Mouse (Mus musculus) T-cell, adult 2 months (primary cell): ENCODE data around the gene Slc6a1.

Experiments
- DNase-seq: peaks from one replicate; pipeline ENCODE4 v3.0.0; 2022; ENCODE audit warnings: low spot score

The Slc6a1 gene

DNA sequence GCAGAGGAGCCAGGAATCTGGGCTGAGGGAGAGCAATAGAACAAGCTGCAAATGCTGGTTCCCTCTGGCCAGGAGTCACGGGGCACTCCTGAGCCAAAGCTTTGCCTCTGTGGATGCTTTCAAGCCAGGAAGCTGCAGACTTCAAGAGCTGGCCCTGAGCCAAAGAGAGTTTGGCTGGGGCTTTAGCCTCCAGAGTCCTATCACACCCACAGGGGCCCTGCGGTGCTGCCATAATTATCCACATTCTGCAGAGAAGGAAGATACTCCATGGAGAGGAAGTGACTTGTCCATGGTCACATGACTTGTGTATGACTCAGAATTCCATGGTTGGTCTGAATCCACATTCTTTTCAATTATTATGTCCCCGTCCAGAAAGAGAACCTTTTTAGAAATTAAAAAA, 75.7 kb downstream of the Slc6a1 start:
- DNase-seq: no peak

GRCm38 (mm10) chr6:114362355-114362754, 79.9 kb downstream of the Slc6a1 start:
- DNase-seq: no peak

DNA sequence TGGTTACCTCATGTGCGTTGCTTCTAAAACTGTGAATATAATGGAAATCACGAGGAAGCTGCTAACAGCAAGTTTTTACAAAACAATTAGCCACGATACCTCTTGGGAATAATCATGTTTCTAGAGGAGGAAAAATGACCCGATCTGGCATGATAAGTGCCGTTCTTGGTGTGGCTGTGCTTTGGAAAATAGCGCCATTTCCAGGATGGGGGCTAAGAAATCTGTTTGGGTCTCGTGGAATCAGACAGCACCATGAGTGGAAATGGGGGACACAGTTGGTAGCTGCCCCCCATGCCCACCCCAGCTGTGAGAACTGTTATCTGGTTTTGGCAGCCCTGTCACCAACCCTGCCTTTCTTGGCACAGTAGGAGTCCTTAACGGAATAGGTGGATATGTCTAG, 81.3 kb downstream of the Slc6a1 start:
- no peak for DNase-seq

DNA sequence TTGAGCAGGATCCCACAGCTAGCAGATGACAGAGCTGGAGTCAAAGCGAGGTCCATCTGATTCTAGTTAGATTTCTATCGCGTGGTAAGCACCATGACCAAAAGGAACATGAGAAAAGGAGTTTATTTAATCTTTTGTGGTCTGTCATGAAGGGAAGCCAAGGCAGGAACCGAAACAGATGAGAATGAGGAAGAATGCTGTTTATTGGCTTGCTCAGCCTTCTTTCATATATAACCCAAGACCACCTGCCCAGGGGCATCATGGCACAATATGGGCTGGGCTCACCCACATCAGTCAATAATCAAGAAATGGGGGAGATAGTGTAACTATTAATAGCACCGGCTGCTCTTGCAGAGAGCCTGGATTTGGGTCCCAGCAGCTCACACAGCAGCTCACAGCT, 82.3 kb downstream of the Slc6a1 start:
- no peak for DNase-seq

DNA sequence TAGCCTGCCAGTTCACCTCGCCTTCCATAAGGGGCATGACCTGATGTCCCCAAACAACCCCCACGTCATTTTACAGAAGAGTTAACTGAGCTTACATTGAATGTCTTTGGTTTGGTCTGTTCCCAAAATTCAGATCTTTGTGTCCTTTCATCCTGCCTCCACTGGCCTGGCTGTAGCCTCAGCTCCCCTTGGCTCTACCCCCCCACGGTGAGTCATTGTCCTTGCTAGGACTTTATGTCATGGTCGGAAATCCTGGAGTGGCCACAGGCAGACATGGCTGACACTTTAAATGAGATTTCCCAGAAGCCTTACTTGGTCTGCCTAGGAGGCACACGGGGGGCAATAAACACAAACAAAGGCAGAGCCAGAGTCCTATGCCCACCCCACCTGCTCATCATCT, 83.8 kb downstream of the Slc6a1 start:
- DNase-seq: no peak
